Mouse (Mus musculus): ENCODE measurements at regions not wholly inside any gene's neighbourhood (a gene's known extent, or its start where the extent isn't known, plus 50 kb on each side); places are given as distances from the start of the nearest gene placed in this dataset.
A peak's percentile ranks its signal among the peaks of the same experiment; 100 is the strongest.
"Not testable (repeated sequence)": the region's sequence is repeated elsewhere in the genome, so short reads cannot be mapped to it uniquely, and the experiment has no call there.

GRCm38 (mm10) chr6:75887297-75887958 is 610.2 kb downstream of the Gm9008 start:
- peak; percentile 4 for DNase-seq (ENCODE audit: low read depth, low spot score)

DNA sequence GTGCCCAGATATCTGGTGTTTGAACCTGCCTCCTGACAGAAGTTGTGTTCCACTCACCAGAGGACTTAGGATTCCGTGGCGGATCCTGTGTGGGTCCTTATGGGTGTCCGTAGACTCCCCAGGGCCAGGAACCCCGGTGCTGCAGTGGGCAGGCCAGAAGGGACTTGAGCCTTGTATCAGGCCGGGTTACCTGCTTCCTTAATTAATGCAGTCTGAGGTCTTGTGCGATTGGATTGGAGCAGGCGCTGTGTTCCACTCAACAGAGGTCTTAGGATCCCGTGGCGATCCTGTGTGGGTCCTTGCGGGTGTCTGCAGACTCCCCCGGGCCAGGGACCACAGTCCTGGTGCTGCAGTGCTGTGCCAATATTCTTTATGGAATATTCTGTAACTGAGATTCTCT is 631.3 kb downstream of the Gm9008 start:
- DNase-seq (ENCODE audit: low read depth, low spot score) = not testable (repeated sequence)
